Mouse (Mus musculus) liver, adult (tissue): ENCODE measurements around the gene Clec12a.
"Not testable (repeated sequence)": the region's sequence is repeated elsewhere in the genome, so short reads cannot be mapped to it uniquely, and the experiment has no call there.

Experiments
- GATA4 ChIP-seq: IDR thresholded peaks from 2 replicates; pipeline ENCODE4 v1.6.1; 2014; ENCODE audit warnings: mild to moderate bottlenecking, low read length; ENCODE audit not compliant: insufficient replicate concordance

The Clec12a gene

GRCm38 (mm10) chr6:129342391-129342790 is at the start of gene Clec12a:
Clec12a (plus strand) TSS chr6:129342691.
- not testable (repeated sequence) for TF ChIP-seq GATA4

DNA sequence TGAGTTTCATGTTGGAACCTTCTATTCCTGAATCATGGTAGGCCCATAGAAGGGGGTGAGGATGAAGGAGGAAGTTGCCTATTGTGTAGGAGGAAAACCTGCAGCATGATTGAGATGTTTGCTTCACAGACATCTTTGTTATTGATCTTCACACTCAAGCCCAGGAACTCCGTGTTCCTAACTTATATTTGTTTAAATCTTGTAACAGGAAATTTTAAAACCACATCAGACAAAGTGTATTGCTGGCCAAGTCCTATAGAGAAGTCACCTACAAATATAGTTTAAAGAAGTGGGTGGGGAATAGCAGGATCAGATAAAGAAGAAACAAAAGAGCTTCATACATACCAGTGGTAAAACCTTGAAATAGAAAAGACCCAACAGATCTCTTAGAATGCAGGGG is 38.3 kb upstream of the Clec12a start:
- no peak for TF ChIP-seq GATA4

DNA sequence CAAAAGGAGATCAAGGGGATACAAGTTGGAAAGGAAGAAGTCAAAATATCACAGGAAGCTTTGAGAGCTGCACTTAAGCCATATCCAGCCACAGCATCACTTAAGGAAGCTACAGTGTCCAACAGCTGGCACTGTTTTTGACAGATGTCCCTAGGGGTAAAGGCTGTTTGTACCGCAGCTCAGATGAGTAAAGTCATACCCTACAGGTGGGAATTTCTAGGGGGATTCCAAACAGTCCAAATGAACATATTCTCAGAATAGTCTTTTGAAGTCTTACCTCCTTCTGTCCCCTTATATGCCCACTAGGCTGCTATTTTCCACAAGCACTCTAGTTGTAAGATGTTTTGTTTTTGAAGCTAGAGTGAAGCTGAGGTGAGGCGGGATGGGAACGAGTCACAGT is 30.0 kb upstream of the Clec12a start:
- no peak for TF ChIP-seq GATA4

DNA sequence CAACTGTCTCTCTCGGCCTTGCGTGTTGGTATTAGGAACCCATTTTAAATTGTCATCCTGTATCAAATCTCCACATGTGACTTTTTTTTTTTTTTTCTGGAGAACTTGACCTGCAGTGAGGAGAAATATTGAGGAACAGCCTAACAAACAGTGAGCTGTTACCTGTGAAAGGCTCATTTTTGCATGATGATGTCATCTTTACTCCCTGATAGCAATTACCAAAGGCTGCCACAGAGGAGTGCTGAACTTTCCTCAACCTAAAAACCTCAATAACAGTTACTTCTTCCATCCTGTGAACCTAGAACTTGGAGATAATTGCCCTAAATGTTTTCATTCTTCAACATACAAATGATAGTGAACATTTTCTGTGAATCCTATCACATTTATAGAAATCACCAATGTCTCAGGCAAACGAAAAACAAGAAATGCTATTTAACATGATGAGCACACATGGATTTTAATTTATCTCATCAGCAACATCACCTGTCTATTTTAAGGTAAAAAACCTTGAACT is 27.8 kb upstream of the Clec12a start:
- no peak for TF ChIP-seq GATA4

GRCm38 (mm10) chr6:129315698-129316097 is 26.8 kb upstream of the Clec12a start:
- TF ChIP-seq GATA4 = no peak

DNA sequence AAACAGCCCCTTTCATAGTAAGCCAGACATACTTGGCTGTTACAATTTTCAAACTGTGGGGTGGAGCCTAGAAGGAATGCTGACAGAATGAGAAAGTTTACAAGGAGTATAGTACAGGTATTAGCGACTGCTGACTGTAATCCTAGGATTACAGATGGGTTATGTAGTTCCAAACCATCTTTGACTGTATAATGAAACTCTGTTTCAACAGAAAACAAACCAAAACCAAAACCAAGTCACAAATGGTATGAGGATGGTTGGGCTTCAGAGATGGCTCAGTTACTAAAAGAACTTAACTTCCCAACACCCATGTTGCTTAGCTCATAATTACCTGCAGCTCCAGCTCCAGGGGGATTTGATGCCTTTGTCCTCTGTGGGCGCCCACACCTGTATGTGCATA is 26.0 kb upstream of the Clec12a start:
- TF ChIP-seq GATA4 = no peak

DNA sequence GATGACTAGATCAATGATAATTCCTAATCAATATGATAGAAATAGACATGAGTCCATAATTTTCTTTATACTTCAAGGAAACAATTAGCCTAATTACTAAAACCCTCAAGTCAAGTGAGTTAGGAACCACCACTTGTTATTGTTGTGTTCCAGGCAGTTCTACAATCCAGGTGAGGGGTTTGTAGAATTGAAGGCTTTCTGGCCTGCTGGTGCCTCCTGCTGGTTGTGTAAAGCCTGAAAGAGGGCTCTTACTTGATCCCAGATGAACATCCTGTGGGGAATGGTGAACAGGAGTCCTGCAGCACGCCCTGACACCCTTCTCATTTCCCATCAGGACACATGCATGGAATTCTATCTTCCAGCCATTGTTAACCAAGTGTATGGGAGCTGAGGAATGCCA is 24.1 kb upstream of the Clec12a start:
- TF ChIP-seq GATA4 = no peak

GRCm38 (mm10) chr6:129319331-129319730 is 23.2 kb upstream of the Clec12a start:
- TF ChIP-seq GATA4 = no peak

- no peak for TF ChIP-seq GATA4
Observed at GRCm38 (mm10) chr6:129326016-129326415, 16.5 kb upstream of the Clec12a start.

DNA sequence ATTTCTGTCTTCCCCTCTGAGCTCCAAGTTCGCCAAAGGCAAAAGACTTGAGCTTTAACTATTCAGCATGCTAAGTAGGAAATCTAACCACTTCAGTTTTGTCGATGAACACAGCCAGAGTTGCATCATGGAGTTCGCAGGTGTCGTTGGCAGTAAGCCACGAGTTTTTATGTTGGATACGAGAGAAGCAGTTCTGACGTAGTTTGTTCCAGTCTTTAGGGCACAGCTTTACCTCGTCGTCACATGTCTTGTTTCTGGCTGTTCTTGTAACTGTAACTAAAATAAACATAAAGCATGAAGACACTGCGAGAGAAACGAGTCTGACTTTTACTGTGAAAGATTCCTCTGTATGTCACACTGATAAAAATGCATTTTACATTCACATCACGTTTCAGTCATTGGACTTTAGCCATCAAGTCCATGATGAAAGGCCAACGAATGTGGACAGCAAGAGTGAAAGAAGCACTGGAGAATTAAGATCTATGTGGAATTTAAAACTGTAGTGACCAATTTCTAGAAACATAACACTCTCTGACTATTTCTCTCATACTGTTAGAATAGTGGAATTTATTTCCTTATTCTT is 15.8 kb upstream of the Clec12a start:
- no peak for TF ChIP-seq GATA4

- no peak for TF ChIP-seq GATA4
Observed at GRCm38 (mm10) chr6:129331610-129332009, 10.9 kb upstream of the Clec12a start, which contains the start of gene 4922502D21Rik. 4922502D21Rik (minus strand) TSS chr6:129331796.

DNA sequence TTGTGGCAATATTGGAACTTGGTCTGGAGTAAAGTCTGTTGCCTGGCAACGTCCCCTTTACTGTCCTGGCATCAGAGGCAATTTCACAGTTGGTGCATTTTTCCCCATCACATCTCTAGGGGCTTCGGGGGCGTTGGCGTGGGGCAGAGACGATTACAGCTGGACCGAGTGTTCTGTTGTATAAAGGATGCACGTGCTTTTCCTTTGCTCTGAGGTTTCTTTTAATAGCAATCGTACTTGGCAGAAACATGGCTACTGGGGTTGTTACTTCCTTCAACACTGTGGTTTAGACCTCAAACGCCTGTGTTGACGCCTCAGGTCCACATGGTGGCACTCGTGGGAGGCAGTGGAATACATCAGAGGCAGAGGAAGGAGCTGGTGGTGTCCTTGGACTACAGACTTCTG is 8.8 kb upstream of the Clec12a start:
- TF ChIP-seq GATA4 = no peak

GRCm38 (mm10) chr6:129337751-129338150 is 4.7 kb upstream of the Clec12a start:
- TF ChIP-seq GATA4 = no peak

DNA sequence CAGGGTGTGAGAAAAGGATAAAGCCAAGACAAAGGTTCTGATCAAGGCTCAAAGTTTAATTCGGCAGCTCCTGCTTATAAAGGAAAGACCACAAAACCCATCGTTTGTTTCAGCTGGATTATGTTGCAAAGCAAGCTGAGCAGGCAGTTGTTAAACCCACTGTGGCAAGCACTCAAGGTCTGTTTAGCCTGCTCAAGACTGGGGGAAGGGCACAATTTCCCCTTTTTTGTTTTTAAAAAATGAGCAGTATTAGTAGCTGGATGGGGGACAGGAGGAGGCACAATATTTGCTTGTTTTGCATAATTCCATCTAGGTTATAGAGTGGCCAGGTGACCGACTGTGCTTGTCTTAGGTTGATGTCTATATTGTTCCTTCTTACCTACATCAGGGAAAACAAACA is 1.9 kb downstream of the Clec12a start:
- TF ChIP-seq GATA4 = no peak

DNA sequence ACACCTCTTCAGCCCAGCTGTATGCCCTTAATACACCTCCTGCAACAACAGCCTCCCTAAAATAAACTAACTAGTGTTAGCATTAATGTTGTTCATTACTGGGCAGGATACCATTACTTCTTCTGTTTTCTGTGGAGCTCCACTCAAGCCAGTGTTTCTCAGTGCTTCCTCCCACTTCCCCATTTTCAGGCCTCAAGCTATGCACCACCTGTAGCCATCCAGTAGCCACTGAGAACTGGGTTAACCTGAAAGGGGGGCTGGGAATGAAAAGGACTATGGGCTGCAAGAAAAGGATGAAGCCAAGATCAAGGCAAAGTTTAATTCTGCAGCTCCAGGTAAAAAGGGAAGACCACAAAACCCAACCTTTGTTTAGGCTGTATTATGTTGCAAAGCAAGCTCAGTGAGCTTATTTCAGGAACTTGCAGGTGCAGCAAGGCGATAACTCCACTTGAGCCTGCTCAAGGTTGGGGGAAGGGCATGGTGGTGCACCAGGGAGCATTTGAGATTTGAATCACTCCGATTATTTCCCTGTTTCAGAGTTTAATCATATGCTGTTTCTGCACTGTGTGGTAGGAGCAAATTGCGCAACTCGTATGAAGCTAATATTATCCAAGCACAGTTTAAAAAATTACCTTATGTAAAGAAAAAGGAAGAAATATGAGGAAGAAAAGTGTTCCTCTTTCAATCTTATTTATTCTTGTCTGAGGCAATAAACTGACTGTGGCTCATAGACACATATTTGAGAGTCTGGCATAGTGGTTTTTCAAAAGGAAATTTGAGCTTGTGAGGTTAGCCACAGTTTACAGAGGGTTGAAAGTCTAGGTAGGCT is 7.2 kb downstream of the Clec12a start:
- TF ChIP-seq GATA4 = no peak

- no peak for TF ChIP-seq GATA4
Observed at GRCm38 (mm10) chr6:129351091-129351490, 8.6 kb downstream of the Clec12a start.
